Mouse (Mus musculus): ENCODE measurements around the gene Il1f10.

The Il1f10 gene

GRCm38 (mm10) chr2:24290896-24291295 is at the start of gene Il1f10:
Gene Il1f10 (plus strand): TSS chr2:24291196.
- in situ Hi-C loops (cut with MseI, MboI) = loop anchor here in 1 of 2 experiments (10.0 kb wide), 1 partner anchor 114 kb away; no protein-coding TSS in a partner anchor

- in situ Hi-C loops (cut with MseI, MboI) = no loop called here
Measured at GRCm38 (mm10) chr2:24267503-24267902, 23.5 kb upstream of the Il1f10 start.

DNA sequence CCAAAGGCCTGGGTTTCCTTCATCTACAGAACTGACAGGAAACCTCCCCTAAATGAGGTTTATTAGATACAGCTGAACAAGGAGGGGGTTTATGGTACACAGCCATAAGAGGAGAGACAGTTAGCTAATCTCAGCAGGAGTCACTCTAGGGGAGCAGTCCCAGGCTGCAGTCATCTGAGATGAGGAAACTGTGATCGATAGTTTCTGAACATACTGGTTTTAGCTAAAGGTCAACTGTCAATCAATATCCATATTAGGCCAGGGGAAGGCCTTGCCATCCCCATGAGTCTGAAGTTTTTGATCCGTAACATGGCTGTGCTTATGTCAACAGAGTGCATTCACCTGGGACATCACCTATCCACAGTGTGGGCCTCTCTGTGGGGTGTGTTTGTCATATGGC is 17.4 kb upstream of the Il1f10 start:
- in situ Hi-C loops (cut with MseI, MboI) = no loop called here

DNA sequence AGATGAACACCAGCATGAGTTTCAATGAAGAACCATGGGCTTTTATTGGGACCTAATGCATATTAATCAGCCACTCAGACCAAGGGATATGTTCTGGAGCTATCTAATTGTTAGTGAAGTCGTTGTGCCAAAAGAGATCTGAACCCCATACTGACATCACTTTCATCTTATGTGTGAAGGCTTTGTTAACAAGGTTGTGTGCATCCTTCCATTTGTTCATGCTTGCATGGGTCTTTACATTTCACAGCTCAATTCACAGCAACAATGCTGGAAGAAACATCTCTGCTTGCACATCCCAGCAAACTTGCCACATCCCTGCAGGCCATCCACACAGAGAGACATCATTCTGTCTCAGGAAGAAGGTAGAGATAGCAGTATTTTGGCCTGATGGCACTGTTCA is 15.8 kb upstream of the Il1f10 start:
- in situ Hi-C loops (cut with MseI, MboI) = no loop called here

- in situ Hi-C loops (cut with MseI, MboI) = no loop called here
Measured at GRCm38 (mm10) chr2:24276654-24277053, 14.3 kb upstream of the Il1f10 start, which contains the start of gene Il1f5. Gene Il1f5 (plus strand): TSS chr2:24276954.

GRCm38 (mm10) chr2:24294616-24295015 is 3.6 kb downstream of the Il1f10 start:
- in situ Hi-C loops (cut with MseI, MboI) = loop anchor here in 1 of 2 experiments (10.0 kb wide), 1 partner anchor 110 kb away; no protein-coding TSS in a partner anchor

DNA sequence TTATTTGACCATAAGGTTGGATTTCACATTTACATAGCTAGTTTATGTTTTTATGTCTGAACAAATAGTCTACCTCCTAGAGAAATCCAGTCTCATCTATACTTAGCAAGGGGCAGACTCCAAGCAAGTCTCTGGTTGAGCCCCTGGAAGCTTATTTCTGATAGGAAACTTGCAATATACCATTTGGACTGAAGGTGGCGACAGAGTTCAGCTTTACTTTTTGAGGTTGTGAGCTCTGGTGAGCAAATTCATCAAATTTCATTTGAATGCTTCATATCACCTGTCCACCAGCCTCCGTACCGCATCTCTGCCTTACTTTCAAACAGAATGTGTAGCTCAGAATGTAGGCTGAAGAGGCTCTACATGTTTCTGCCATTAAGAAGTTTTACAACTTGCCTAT is 5.8 kb downstream of the Il1f10 start:
- in situ Hi-C loops (cut with MseI, MboI) = loop anchor here in 1 of 2 experiments (10.0 kb wide), 1 partner anchor 108 kb away; no protein-coding TSS in a partner anchor

DNA sequence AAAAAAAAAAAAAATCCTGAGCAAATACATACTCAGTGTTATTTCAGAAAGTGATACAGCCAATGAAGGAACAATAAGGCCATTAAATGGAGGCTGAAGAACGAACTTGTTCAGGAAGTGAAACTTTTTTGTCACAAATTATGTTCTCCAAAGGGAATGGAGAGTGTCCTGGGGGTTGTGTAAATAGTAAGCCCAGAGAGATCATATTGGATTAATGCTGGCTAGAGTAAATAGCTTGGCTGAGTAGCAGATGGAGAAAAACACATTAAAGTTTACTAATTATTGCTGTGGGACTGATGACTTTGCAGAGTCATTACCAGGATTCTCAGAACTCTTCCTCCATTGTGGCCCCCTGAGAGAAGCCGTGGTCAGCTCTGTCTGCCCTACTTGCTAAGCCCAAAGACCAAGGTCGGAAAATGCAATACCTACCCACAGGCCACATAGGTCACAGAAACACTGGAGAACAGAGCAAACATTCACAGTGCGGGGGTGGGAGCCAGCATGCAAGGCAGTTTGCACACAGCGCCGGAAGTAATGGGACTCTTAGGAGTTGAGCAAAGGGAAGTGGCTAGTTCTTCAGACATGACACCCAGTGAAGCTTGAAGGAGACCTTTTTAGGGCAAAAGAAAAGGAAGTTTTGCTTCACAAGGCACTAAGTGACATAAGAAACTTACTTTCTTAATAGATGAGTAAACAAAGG is 20.5 kb downstream of the Il1f10 start:
- in situ Hi-C loops (cut with MseI, MboI) = no loop called here

DNA sequence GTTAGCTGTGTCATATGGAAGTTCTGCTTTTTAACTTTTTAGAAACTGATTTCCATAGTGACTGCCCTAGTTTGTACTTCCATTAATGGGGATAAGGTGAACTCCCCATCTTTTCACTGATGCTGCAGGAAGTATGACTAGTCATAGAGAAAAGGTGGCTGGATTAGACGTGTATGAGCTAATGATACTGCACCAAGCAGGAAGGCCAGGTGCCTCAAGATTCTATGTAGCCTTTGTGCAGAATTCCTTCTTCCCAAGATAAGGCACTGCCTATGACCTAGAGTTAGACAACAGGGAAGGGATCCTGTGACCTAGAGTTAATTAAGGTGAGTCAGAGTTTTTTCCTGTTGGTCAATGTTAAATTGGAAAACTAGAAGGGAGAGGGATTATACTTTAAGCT is 25.9 kb downstream of the Il1f10 start:
- in situ Hi-C loops (cut with MseI, MboI) = no loop called here

- in situ Hi-C loops (cut with MseI, MboI) = no loop called here
Measured at GRCm38 (mm10) chr2:24317919-24318598, 27.1 kb downstream of the Il1f10 start.

GRCm38 (mm10) chr2:24335333-24335732 is 44.3 kb downstream of the Il1f10 start:
- in situ Hi-C loops (cut with MseI, MboI) = no loop called here

GRCm38 (mm10) chr2:24336545-24336944 is 45.5 kb downstream of the Il1f10 start, which contains the start of gene Il1rn:
Gene Il1rn (plus strand): TSS chr2:24336853.
- in situ Hi-C loops (cut with MseI, MboI) = no loop called here

GRCm38 (mm10) chr2:24341395-24341885 is 50.4 kb downstream of the Il1f10 start:
- in situ Hi-C loops (cut with MseI, MboI) = no loop called here

Measured in mouse trophoblast stem cell (cell line).